Mouse (Mus musculus) MEL (cell line): ENCODE measurements around the gene Zfp598. TPM values are rescaled to one million over a fixed set of nuclear protein-coding genes. Genes with fewer than 3 reads are reported as not detected.

Source experiments
- DNase-seq: peaks from one replicate; pipeline ENCODE4 v3.0.0; 2011; ENCODE audit warnings: low read depth, low spot score
- H3K27ac ChIP-seq: 2 replicates; pipeline ENCODE4 v1.5.1; 2012; ENCODE audit warnings: low read depth, mild to moderate bottlenecking, control low read depth, low read length, moderate library complexity; ENCODE audit not compliant: control insufficient read depth
- H3K27me3 ChIP-seq, 2 experiments: fragments of 150-350 bp in 1 of 2; sonication (generic) in 1 of 2; 2 replicates each; pipeline ENCODE4 v1.6.1; 2012; ENCODE audit warnings: low read length in 2 of 2, mild to moderate bottlenecking in 2 of 2, improper control_type of control experiment in 1 of 2, moderate library complexity in 1 of 2; ENCODE audit not compliant: insufficient read depth in 2 of 2, control insufficient read depth in 1 of 2
- H3K36me3 ChIP-seq, 2 experiments: 2 replicates each; pipeline ENCODE4 v1.6.1; 2012 to 2014; ENCODE audit warnings: low read length in 2 of 2, improper control_type of control experiment in 1 of 2, inconsistent platforms in 1 of 2, mild to moderate bottlenecking in 1 of 2; ENCODE audit not compliant: insufficient read depth in 2 of 2, control insufficient read depth in 1 of 2
- H3K4me1 ChIP-seq, 2 experiments: fragments of 150-350 bp in 1 of 2; sonication (generic) in 1 of 2; 2 replicates each; pipeline ENCODE4 v1.6.1; 2012; ENCODE audit warnings: low read length in 2 of 2, improper control_type of control experiment in 1 of 2, mild to moderate bottlenecking in 1 of 2; ENCODE audit not compliant: insufficient read depth in 2 of 2, control insufficient read depth in 1 of 2
- H3K4me3 ChIP-seq, 2 experiments: fragments of 150-350 bp in 1 of 2; sonication (generic) in 1 of 2; 2 replicates each; pipeline ENCODE4 v1.5.1; 2012; ENCODE audit warnings: low read depth in 2 of 2, low read length in 2 of 2, mild to moderate bottlenecking in 2 of 2, moderate library complexity in 2 of 2, control low read depth in 1 of 2, improper control_type of control experiment in 1 of 2; ENCODE audit not compliant: control insufficient read depth in 1 of 2, insufficient read depth in 1 of 2
- H3K79me2 ChIP-seq: 2 replicates; pipeline ENCODE4 v1.6.1; 2012; ENCODE audit warnings: mild to moderate bottlenecking, low read length, moderate library complexity; ENCODE audit not compliant: control insufficient read depth, poor library complexity, insufficient read depth
- H3K9ac ChIP-seq: 2 replicates; pipeline ENCODE4 v1.6.1; 2012; ENCODE audit warnings: low read depth, mild to moderate bottlenecking, control low read depth, low read length, moderate library complexity; ENCODE audit not compliant: control insufficient read depth, poor library complexity, severe bottlenecking
- H3K9me3 ChIP-seq: fragments of 150-350 bp; sonication (generic); replicated peaks from 2 replicates; pipeline ENCODE4 v1.6.1; 2012; ENCODE audit warnings: mild to moderate bottlenecking, low read length, improper control_type of control experiment, moderate library complexity; ENCODE audit not compliant: insufficient read depth
- BHLHE40 ChIP-seq: IDR thresholded peaks from 2 replicates; pipeline ENCODE4 v1.6.1; 2012; ENCODE audit warnings: low read depth, mild to moderate bottlenecking, inconsistent platforms, low read length, improper control_type of control experiment, borderline replicate concordance
- CHD2 ChIP-seq: IDR thresholded peaks from 2 replicates; pipeline ENCODE4 v1.6.1; 2011; ENCODE audit warnings: low read length, improper control_type of control experiment
- CTCF ChIP-seq, 3 experiments: IDR thresholded peaks in 2 of 3; conservative IDR thresholded peaks in 1 of 3; 2 replicates each; pipeline ENCODE4 v1.5.1; 2011 to 2012; ENCODE audit warnings: low read length in 3 of 3, low read depth in 2 of 3, mild to moderate bottlenecking in 2 of 3, improper control_type of control experiment in 1 of 3, inconsistent platforms in 1 of 3, mixed read lengths in 1 of 3, moderate library complexity in 1 of 3; ENCODE audit not compliant: control insufficient read depth in 1 of 3, insufficient read depth in 1 of 3, poor library complexity in 1 of 3, severe bottlenecking in 1 of 3
- E2F4 ChIP-seq: IDR thresholded peaks from 2 replicates; pipeline ENCODE4 v1.6.1; 2011; ENCODE audit warnings: low read depth, low read length, improper control_type of control experiment, borderline replicate concordance
- ELF1 ChIP-seq: IDR thresholded peaks from 2 replicates; pipeline ENCODE4 v1.6.1; 2014; ENCODE audit warnings: low read depth, mild to moderate bottlenecking, inconsistent platforms, low read length, improper control_type of control experiment, moderate library complexity
- EP300 ChIP-seq, 2 experiments: IDR thresholded peaks; 2 replicates each; pipeline ENCODE4 v1.6.1; 2011; ENCODE audit warnings: improper control_type of control experiment in 2 of 2, low read length in 2 of 2, low read depth in 1 of 2, mild to moderate bottlenecking in 1 of 2
- ETS1 ChIP-seq: IDR thresholded peaks from 2 replicates; pipeline ENCODE4 v1.6.1; 2012; ENCODE audit warnings: low read depth, mild to moderate bottlenecking, inconsistent platforms, low read length, improper control_type of control experiment, moderate library complexity
- GABPA ChIP-seq: IDR thresholded peaks from 2 replicates; pipeline ENCODE4 v1.6.1; 2012; ENCODE audit warnings: low read depth, mild to moderate bottlenecking, inconsistent platforms, low read length, improper control_type of control experiment, moderate library complexity
- GATA1 ChIP-seq: IDR thresholded peaks from 2 replicates; pipeline ENCODE4 v1.6.1; 2011; ENCODE audit warnings: low read depth, low read length, improper control_type of control experiment
- HCFC1 ChIP-seq: IDR thresholded peaks from 2 replicates; pipeline ENCODE4 v1.6.1; 2012; ENCODE audit warnings: low read depth, mild to moderate bottlenecking, inconsistent platforms, low read length, improper control_type of control experiment, moderate library complexity
- JUND ChIP-seq: IDR thresholded peaks from 2 replicates; pipeline ENCODE4 v1.6.1; 2011; ENCODE audit warnings: low read depth, mild to moderate bottlenecking, improper control_type of control experiment, low read length
- KAT2A ChIP-seq: conservative IDR thresholded peaks from 2 replicates; pipeline ENCODE4 v1.6.1; 2012; ENCODE audit warnings: low read depth, low read length, improper control_type of control experiment, inconsistent platforms
- MAFK ChIP-seq: IDR thresholded peaks from 2 replicates; pipeline ENCODE4 v1.6.1; 2011; ENCODE audit warnings: low read depth, mild to moderate bottlenecking, low read length, improper control_type of control experiment, borderline replicate concordance
- MAX ChIP-seq: IDR thresholded peaks from 2 replicates; pipeline ENCODE4 v1.6.1; 2011; ENCODE audit warnings: low read length, improper control_type of control experiment
- MAZ ChIP-seq: IDR thresholded peaks from 2 replicates; pipeline ENCODE4 v1.6.1; 2012; ENCODE audit warnings: low read depth, mild to moderate bottlenecking, inconsistent platforms, low read length, improper control_type of control experiment
- MEF2A ChIP-seq: IDR thresholded peaks from 2 replicates; pipeline ENCODE4 v1.6.1; 2014; ENCODE audit warnings: low read depth, mild to moderate bottlenecking, inconsistent platforms, low read length, improper control_type of control experiment; ENCODE audit not compliant: poor library complexity, insufficient replicate concordance, severe bottlenecking; ENCODE audit errors: extremely low read depth
- MXI1 ChIP-seq: IDR thresholded peaks from 2 replicates; pipeline ENCODE4 v1.6.1; 2011; ENCODE audit warnings: mild to moderate bottlenecking, low read depth, low read length, improper control_type of control experiment
- MYB ChIP-seq: IDR thresholded peaks from 2 replicates; pipeline ENCODE4 v1.6.1; 2011; ENCODE audit warnings: mild to moderate bottlenecking, low read depth, low read length, improper control_type of control experiment
- MYC ChIP-seq: IDR thresholded peaks from 2 replicates; pipeline ENCODE4 v1.6.1; 2011; ENCODE audit warnings: low read depth, mild to moderate bottlenecking, low read length, improper control_type of control experiment, moderate library complexity
- NELFE ChIP-seq: IDR thresholded peaks from 2 replicates; pipeline ENCODE4 v1.6.1; 2011; ENCODE audit warnings: low read depth, low read length, improper control_type of control experiment
- NRF1 ChIP-seq: IDR thresholded peaks from 2 replicates; pipeline ENCODE4 v1.6.1; 2014; ENCODE audit warnings: low read depth, mild to moderate bottlenecking, inconsistent platforms, low read length, improper control_type of control experiment, moderate library complexity; ENCODE audit not compliant: poor library complexity, insufficient read depth, severe bottlenecking
- POLR2A ChIP-seq, 2 experiments: IDR thresholded peaks; 2 replicates each; pipeline ENCODE4 v1.6.1; 2011 to 2012; ENCODE audit warnings: low read length in 2 of 2, mild to moderate bottlenecking in 2 of 2, control low read depth in 1 of 2, improper control_type of control experiment in 1 of 2, low read depth in 1 of 2, moderate library complexity in 1 of 2; ENCODE audit not compliant: control insufficient read depth in 1 of 2, insufficient read depth in 1 of 2, poor library complexity in 1 of 2
- POLR2AphosphoS2 ChIP-seq: IDR thresholded peaks from 2 replicates; pipeline ENCODE4 v1.6.1; 2011; ENCODE audit warnings: low read length, improper control_type of control experiment
- POLR2AphosphoS5 ChIP-seq: IDR thresholded peaks from 2 replicates; pipeline ENCODE4 v1.6.1; 2012; ENCODE audit warnings: low read depth, borderline replicate concordance, mild to moderate bottlenecking, inconsistent platforms, low read length, moderate library complexity, mixed read lengths
- RCOR1 ChIP-seq: IDR thresholded peaks from 2 replicates; pipeline ENCODE4 v1.6.1; 2012; ENCODE audit warnings: low read depth, mild to moderate bottlenecking, inconsistent platforms, low read length, improper control_type of control experiment
- SIN3A ChIP-seq: IDR thresholded peaks from 2 replicates; pipeline ENCODE4 v1.6.1; 2012; ENCODE audit warnings: low read length, improper control_type of control experiment, inconsistent platforms
- SMC3 ChIP-seq: IDR thresholded peaks from 2 replicates; pipeline ENCODE4 v1.6.1; 2011; ENCODE audit warnings: low read depth, low read length, improper control_type of control experiment
- TAL1 ChIP-seq: IDR thresholded peaks from 2 replicates; pipeline ENCODE4 v1.6.1; 2012; ENCODE audit warnings: mild to moderate bottlenecking, inconsistent platforms, low read length, moderate library complexity, mixed read lengths
- TBP ChIP-seq: IDR thresholded peaks from 2 replicates; pipeline ENCODE4 v1.8.0; 2011; ENCODE audit warnings: low read depth, low read length, improper control_type of control experiment
- TCF12 ChIP-seq: IDR thresholded peaks from 2 replicates; pipeline ENCODE4 v1.6.1; 2014; ENCODE audit warnings: low read depth, mild to moderate bottlenecking, inconsistent platforms, low read length, improper control_type of control experiment, moderate library complexity
- UBTF ChIP-seq: IDR thresholded peaks from 2 replicates; pipeline ENCODE4 v1.6.1; 2012; ENCODE audit warnings: low read depth, mild to moderate bottlenecking, inconsistent platforms, low read length, improper control_type of control experiment, moderate library complexity, borderline replicate concordance; ENCODE audit not compliant: insufficient read depth
- USF1 ChIP-seq: IDR thresholded peaks from 2 replicates; pipeline ENCODE4 v1.6.1; 2014; ENCODE audit warnings: low read depth, mild to moderate bottlenecking, inconsistent platforms, low read length, improper control_type of control experiment, moderate library complexity
- USF2 ChIP-seq, 2 experiments: IDR thresholded peaks; 2 replicates each; pipeline ENCODE4 v1.6.1; 2011 to 2012; ENCODE audit warnings: improper control_type of control experiment in 2 of 2, low read length in 2 of 2, borderline replicate concordance in 1 of 2, inconsistent platforms in 1 of 2, low read depth in 1 of 2, mild to moderate bottlenecking in 1 of 2; ENCODE audit not compliant: insufficient read depth in 1 of 2
- ZC3H11A ChIP-seq: IDR thresholded peaks from 2 replicates; pipeline ENCODE4 v1.6.1; 2012; ENCODE audit warnings: low read depth, mild to moderate bottlenecking, inconsistent platforms, low read length, improper control_type of control experiment
- ZKSCAN1 ChIP-seq: IDR thresholded peaks from 2 replicates; pipeline ENCODE4 v1.6.1; 2012; ENCODE audit warnings: low read depth, mild to moderate bottlenecking, inconsistent platforms, low read length, improper control_type of control experiment, moderate library complexity
- ZMIZ1 ChIP-seq: IDR thresholded peaks from 2 replicates; pipeline ENCODE4 v1.6.1; 2012; ENCODE audit warnings: low read depth, mild to moderate bottlenecking, inconsistent platforms, low read length, improper control_type of control experiment, moderate library complexity
- ZNF384 ChIP-seq: IDR thresholded peaks from 2 replicates; pipeline ENCODE4 v1.6.1; 2012; ENCODE audit warnings: low read depth, mild to moderate bottlenecking, inconsistent platforms, low read length, improper control_type of control experiment
- polyA plus RNA-seq, 2 experiments: library from polyadenylated mRNA; stranded (reverse) in 1 of 2; unstranded in 1 of 2; fragments of >175 nt in 1 of 2; fragments of >200 nt in 1 of 2; gene quantifications; 2 replicates each; pipeline versions ENCODE4 v1.2.1 to v1.2.4; 2012; ENCODE audit warnings: low replicate concordance in 2 of 2, low read depth in 1 of 2; ENCODE audit not compliant: insufficient read length in 2 of 2, insufficient read depth in 1 of 2, missing spikeins in 1 of 2
- total RNA-seq: library from RNA; depleted of rRNA; stranded (reverse); fragments of 300-350 nt; gene quantifications from 2 replicates; pipeline ENCODE4 v1.2.3, GENCODE M21; 2012

The Zfp598 gene
- total and polyA plus RNA-seq, 3 experiments: 22.2 to 80.4 (median 59.0) TPM

DNA sequence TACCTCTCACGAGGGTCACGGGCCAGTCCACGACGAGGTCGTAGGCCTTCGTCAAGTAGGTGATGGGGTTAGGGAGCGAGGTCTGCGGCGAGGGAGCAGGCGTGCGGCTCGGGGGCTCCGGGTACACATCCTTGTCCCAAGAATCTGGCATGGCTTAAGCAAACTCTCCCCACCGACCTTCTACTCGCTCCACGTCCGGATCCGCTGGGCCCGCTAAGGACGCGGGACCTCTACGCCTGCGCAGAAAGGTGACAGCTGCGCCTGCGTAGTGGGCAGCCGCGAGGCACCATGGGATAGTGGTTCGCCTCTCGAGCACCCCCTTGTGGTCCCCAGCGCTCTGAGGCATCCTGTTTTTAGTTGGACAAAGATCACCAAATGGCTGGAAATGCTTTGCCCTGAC lies 54.7 kb downstream of the Zfp598 start, which contains the start of gene Ndufb10:
Gene Ndufb10, minus strand, starts transcription at position 295 of the 400 bp plus-strand sequence.
- DNase-seq: peak; percentile 95
- Histone ChIP-seq H3K4me3 (peak within 1 kb of the TSS; percentile 70 to 85), H3K4me1 (peaks cover 0 to 7% of the 10 kb centered on the region in 2 experiments; a peak in 3 of 4 replicates), H3K27me3 (no peaks in the 10 kb centered on the region), H3K36me3 (peaks cover 5 to 10% of the 10 kb centered on the region in 2 experiments; a peak in 2 of 4 replicates), H3K27ac (peak within 1 kb of the TSS; percentile 74), H3K9ac (peak within 1 kb of the TSS; percentile 79), H3K9me3 (no peaks in the 10 kb centered on the region), H3K79me2 (peaks cover 41% of the 10 kb centered on the region)
- no peak for TF ChIP-seq USF2 (IDR thresholded peaks at IDR 0.05; ENCODE audit: borderline replicate concordance in 1 of 2, insufficient read depth in 1 of 2, low read depth in 1 of 2, low read length in 2 of 2)
- TF ChIP-seq GATA1: no peak
- peak; percentile 91 for TF ChIP-seq HCFC1
- TF ChIP-seq MAFK: no peak
- peak; percentile 73 to 96; a peak in 3 of 4 replicates for TF ChIP-seq POLR2A (IDR thresholded peaks at IDR 0.05; ENCODE audit: control insufficient read depth in 1 of 2, insufficient read depth in 1 of 2, low read depth in 1 of 2, low read length in 2 of 2, poor library complexity in 1 of 2)
- peak; percentile 98 for TF ChIP-seq NRF1
- no peak; the same call in 1 of the 2 replicates for TF ChIP-seq KAT2A
- TF ChIP-seq MAZ: no peak
- TF ChIP-seq CTCF (IDR thresholded peaks at IDR 0.05 in 2 of 3, conservative IDR thresholded peaks at IDR 0.05 in 1 of 3; ENCODE audit: control insufficient read depth in 1 of 3, insufficient read depth in 1 of 3, low read depth in 2 of 3, low read length in 3 of 3, poor library complexity in 1 of 3, severe bottlenecking in 1 of 3): peak; percentile 89 to 97 (median 93)
- TF ChIP-seq ZMIZ1: peak; percentile 70; the same call in 1 of the 2 replicates
- no peak for TF ChIP-seq JUND
- TF ChIP-seq TBP: peak; percentile 82
- TF ChIP-seq E2F4: no peak
- peak; percentile 82 for TF ChIP-seq SIN3A
- no peak for TF ChIP-seq RCOR1
- no peak for TF ChIP-seq TAL1
- no peak for TF ChIP-seq POLR2AphosphoS5
- no peak for TF ChIP-seq BHLHE40
- no peak for TF ChIP-seq ZNF384
- TF ChIP-seq MEF2A: no peak
- TF ChIP-seq POLR2AphosphoS2: peak; percentile 88
- TF ChIP-seq MYC: 0 out of 2 replicates have a peak, but pooled peaks have one; percentile 21
- no peak for TF ChIP-seq GABPA
- TF ChIP-seq EP300 (IDR thresholded peaks at IDR 0.05; ENCODE audit: low read depth in 1 of 2, low read length in 2 of 2): no peak
- TF ChIP-seq USF1: no peak
- no peak for TF ChIP-seq MYB
- no peak for TF ChIP-seq UBTF
- peak; percentile 20 for TF ChIP-seq MAX
- peak; percentile 79; the same call in 1 of the 2 replicates for TF ChIP-seq MXI1
- no peak for TF ChIP-seq ZC3H11A
- no peak for TF ChIP-seq ETS1
- no peak for TF ChIP-seq ZKSCAN1
- 0 out of 2 replicates have a peak, but pooled peaks have one; percentile 60 for TF ChIP-seq TCF12
- TF ChIP-seq ELF1: peak; percentile 61
- peak; percentile 94 for TF ChIP-seq NELFE
- no peak for TF ChIP-seq CHD2
- peak; percentile 32; the same call in 1 of the 2 replicates for TF ChIP-seq SMC3
